Mouse (Mus musculus) forebrain, embryonic 14.5 days (tissue): ENCODE data around the gene Nfia. TPM values are rescaled to one million over a fixed set of nuclear protein-coding genes. Genes with fewer than 3 reads are reported as not detected.

Experiments
- ATAC-seq: fragments of 200-750 bp; cut with Nextera tagmentation; 2 replicates; pipeline ENCODE4 v1.8.0; 2017; ENCODE audit warnings: mild to moderate bottlenecking, moderate library complexity
- DNase-seq: peaks from one replicate; pipeline ENCODE4 v3.0.0-alpha.2; 2015; ENCODE audit warnings: low spot score
- H3K27ac ChIP-seq: fragments of 300-500 bp; sonication (generic); 2 replicates; pipeline ENCODE4 v1.5.1; 2014; ENCODE audit warnings: low read depth, mild to moderate bottlenecking, control low read depth, low read length, moderate library complexity
- H3K27me3 ChIP-seq: fragments of 300-500 bp; sonication (generic); replicated peaks from 2 replicates; pipeline ENCODE4 v1.6.1; 2014; ENCODE audit warnings: low read length, control low read depth, mixed read lengths; ENCODE audit not compliant: control insufficient read depth, insufficient read depth
- H3K36me3 ChIP-seq: fragments of 300-500 bp; sonication (generic); 2 replicates; pipeline ENCODE4 v1.6.1; 2014; ENCODE audit warnings: low read length, control low read depth; ENCODE audit not compliant: control insufficient read depth, insufficient read depth
- H3K4me1 ChIP-seq: fragments of 300-500 bp; sonication (generic); 2 replicates; pipeline ENCODE4 v1.6.1; 2014; ENCODE audit warnings: antibody characterized with exemption, low read length, control low read depth; ENCODE audit not compliant: control insufficient read depth, insufficient read depth
- H3K4me2 ChIP-seq: fragments of 300-500 bp; sonication (generic); 2 replicates; pipeline ENCODE4 v1.6.1; 2014; ENCODE audit warnings: mild to moderate bottlenecking, control low read depth, low read length
- H3K4me3 ChIP-seq: fragments of 300-500 bp; sonication (generic); 2 replicates; pipeline ENCODE4 v1.5.1; 2014; ENCODE audit warnings: low read depth, low read length, control low read depth
- H3K9ac ChIP-seq: fragments of 300-500 bp; sonication (generic); 2 replicates; pipeline ENCODE4 v1.6.1; 2014; ENCODE audit warnings: mild to moderate bottlenecking, low read length, control low read depth, moderate library complexity
- H3K9me3 ChIP-seq: fragments of 300-500 bp; sonication (generic); replicated peaks from 2 replicates; pipeline ENCODE4 v1.6.1; 2016; ENCODE audit warnings: low read length, control low read depth, mixed read lengths; ENCODE audit not compliant: control insufficient read depth
- WGBS: fragments of 180-500 bp; shearing (Covaris S2); extraction: QIAGEN DNeasy Blood & Tissue Kit; methylation state at CpG from one replicate; pipeline ENCODE4 v1.1.7; 2014; 5-methylcytosine and 5-hydroxymethylcytosine counted together
- polyA plus RNA-seq: library from polyadenylated mRNA; unstranded; fragments of >200 nt; fragmentation: Nextera tagmentation; extraction: Ambion mirVana; gene quantifications from 2 replicates; pipeline ENCODE4 v1.2.1, GENCODE M21; 2014

Gene Nfia
- polyA plus RNA-seq, 1 experiment from 2014 or later = 71.5 TPM

- peaks cover 12% of the 10 kb centered on the region; the same call in 1 of the 2 replicates for H3K27me3 ChIP-seq
- no peak overlapping the region; the same call in 1 of the 2 replicates for H3K4me2 ChIP-seq
- no peak overlapping the region for H3K4me3 ChIP-seq
- no peak for DNase-seq
- ATAC-seq = no peak
- WGBS = 37% methylated on average over 4 of the region's 4 CpGs
- no peak overlapping the region for H3K27ac ChIP-seq
- no peaks in the 10 kb centered on the region for H3K9me3 ChIP-seq
- no peak overlapping the region for H3K9ac ChIP-seq
- H3K36me3 ChIP-seq = no peaks in the 10 kb centered on the region
- H3K4me1 ChIP-seq = peaks cover 25% of the 10 kb centered on the region
Observed at GRCm38 (mm10) chr4:97750401-97750800, 22.1 kb upstream of the Nfia start.

- peak overlapping the region; percentile 36 for H3K4me3 ChIP-seq
- H3K27ac ChIP-seq = peak overlapping the region; percentile 79
- no peaks in the 10 kb centered on the region for H3K36me3 ChIP-seq
- H3K9me3 ChIP-seq = no peaks in the 10 kb centered on the region
- DNase-seq (peak; percentile 96), ATAC-seq (peak; percentile 85)
- under 1% methylated on average over 20 of the region's 20 CpGs for WGBS
- peaks cover 25% of the 10 kb centered on the region for H3K4me1 ChIP-seq
- H3K4me2 ChIP-seq = peak overlapping the region; percentile 84
- peaks cover 12% of the 10 kb centered on the region; the same call in 1 of the 2 replicates for H3K27me3 ChIP-seq
- H3K9ac ChIP-seq = peak overlapping the region; percentile 74
Observed at GRCm38 (mm10) chr4:97751030-97751482, 21.5 kb upstream of the Nfia start.

DNA sequence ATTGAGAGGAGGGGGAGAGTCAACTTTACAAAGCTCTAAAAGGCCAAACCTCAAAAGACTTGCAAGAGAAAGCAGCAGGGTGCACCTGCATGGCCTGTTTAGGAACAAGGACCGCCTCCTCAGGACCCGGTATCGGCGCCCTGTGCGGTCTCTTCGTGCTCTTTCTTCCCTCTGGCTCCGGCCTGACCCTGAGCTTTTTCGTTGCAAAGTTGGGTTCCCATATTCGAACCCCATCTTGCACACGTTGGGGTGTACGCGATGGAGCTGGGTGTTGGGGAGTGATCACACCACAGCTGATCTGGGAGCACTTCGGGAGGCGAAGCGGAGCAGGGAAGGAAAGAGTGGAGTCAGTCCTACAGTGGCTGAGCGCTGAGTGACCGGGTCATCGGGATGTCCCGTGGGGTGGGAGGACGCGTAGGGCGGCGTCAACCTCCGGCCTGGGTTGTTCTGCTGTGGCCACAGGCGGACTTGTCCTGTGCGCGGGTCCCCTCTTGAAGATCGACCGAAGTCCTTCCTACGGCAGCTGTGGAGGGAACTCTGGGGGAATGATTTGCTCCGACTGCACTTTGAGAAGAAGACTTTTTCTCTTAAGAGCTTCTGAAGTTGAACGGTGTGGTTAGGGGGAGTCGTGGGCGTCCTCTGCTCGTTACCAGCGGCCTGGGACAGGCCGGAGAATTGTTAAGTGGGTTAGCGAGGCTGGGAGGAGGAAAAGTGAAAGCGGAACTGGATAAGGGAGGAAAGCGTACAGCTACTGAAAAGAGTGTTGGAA lies 20.9 kb upstream of the Nfia start:
- ATAC-seq (peak; percentile 54), DNase-seq (peak; percentile 46)
- no peaks in the 10 kb centered on the region for H3K36me3 ChIP-seq
- H3K27me3 ChIP-seq = peaks cover 12% of the 10 kb centered on the region; the same call in 1 of the 2 replicates
- peak overlapping the region; percentile 36 for H3K4me3 ChIP-seq
- H3K9ac ChIP-seq = peak overlapping the region; percentile 74
- WGBS = 1% methylated on average over 40 of the region's 40 CpGs
- peak overlapping the region; percentile 84 for H3K4me2 ChIP-seq
- no peaks in the 10 kb centered on the region for H3K9me3 ChIP-seq
- peaks cover 25% of the 10 kb centered on the region for H3K4me1 ChIP-seq
- peak overlapping the region; percentile 79 for H3K27ac ChIP-seq

DNA sequence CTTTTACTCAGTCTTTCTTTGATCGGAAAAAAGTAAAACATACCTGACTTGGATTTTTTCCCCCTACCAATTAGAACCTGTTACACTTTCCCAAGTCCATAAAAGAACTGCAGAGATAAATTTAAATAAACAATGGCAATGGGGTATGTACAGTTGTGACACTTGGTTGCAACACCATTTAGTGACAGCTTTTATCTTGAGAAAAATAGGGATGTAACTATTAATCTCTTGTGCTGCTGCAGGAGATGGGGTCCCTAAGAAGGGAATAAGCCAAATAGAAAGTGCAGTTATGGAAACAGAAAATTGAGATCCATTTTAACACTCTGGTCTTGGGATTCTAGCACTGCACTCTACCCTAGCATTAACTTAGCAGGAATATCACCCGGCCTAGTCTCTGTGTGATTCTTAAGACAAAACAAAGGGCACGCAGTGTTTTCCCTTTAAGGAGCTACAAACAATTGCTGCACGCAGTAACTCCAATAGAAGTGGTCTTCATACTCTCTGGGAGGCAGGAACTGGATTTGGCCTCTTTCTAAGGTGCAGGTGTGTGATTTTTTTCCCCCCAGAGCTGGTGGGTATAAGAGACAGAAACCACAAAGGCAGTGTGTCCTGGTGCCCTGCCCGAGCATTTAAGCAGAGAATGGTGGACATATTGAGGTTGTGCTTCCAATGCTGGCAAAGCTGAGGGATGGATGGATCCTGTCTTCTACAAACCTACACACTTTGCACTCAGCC lies 20.1 kb upstream of the Nfia start:
- Histone ChIP-seq H3K4me1 (peaks cover 25% of the 10 kb centered on the region), H3K4me3 (peak overlapping the region; percentile 36; the same call in 1 of the 2 replicates), H3K27ac (no peak overlapping the region), H3K9me3 (no peaks in the 10 kb centered on the region), H3K9ac (peak overlapping the region; percentile 74; the same call in 1 of the 2 replicates), H3K27me3 (peaks cover 12% of the 10 kb centered on the region; the same call in 1 of the 2 replicates), H3K36me3 (no peaks in the 10 kb centered on the region), H3K4me2 (peak overlapping the region; percentile 84)
- no peak for ATAC-seq
- no peak for DNase-seq
- WGBS = 12% methylated on average over 5 of the region's 5 CpGs

- Histone ChIP-seq H3K4me3 (no peak overlapping the region), H3K27ac (no peak overlapping the region), H3K4me2 (no peak overlapping the region), H3K27me3 (peaks cover 12% of the 10 kb centered on the region; the same call in 1 of the 2 replicates), H3K4me1 (peaks cover 30% of the 10 kb centered on the region), H3K9ac (no peak overlapping the region), H3K36me3 (no peaks in the 10 kb centered on the region), H3K9me3 (no peaks in the 10 kb centered on the region)
- DNase-seq (no peak), ATAC-seq (no peak)
- 25% methylated on average over 1 of the region's 1 CpGs for WGBS
Observed at GRCm38 (mm10) chr4:97753521-97753920, 19.0 kb upstream of the Nfia start.

DNA sequence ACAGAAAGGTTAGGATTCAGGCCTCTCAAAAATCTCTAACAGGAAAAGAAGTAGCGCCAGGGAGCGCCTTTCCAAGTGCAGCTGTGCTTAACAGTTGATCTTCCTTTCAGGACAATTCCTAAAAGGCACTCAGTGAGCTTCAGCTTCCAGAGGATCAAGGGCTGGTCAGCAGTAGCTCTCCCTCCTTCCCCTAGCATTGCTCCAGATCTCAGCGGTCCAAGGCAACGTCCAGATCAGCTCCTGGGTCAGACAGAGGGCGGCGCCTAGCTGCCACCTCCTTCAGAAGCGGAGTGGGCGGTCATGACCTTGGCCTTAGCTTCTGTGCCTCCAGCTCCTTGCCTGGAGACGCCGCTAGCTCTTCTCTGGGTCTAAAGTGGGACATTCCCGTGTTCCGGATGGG lies 18.3 kb upstream of the Nfia start:
- Histone ChIP-seq H3K36me3 (no peaks in the 10 kb centered on the region), H3K4me3 (no peak overlapping the region), H3K27ac (no peak overlapping the region), H3K4me1 (peaks cover 37% of the 10 kb centered on the region), H3K9me3 (no peaks in the 10 kb centered on the region), H3K9ac (peak overlapping the region; percentile 21; the same call in 1 of the 2 replicates), H3K4me2 (no peak overlapping the region), H3K27me3 (peaks cover 12% of the 10 kb centered on the region; the same call in 1 of the 2 replicates)
- ATAC-seq (no peak), DNase-seq (no peak)
- 35% methylated on average over 12 of the region's 12 CpGs for WGBS

DNA sequence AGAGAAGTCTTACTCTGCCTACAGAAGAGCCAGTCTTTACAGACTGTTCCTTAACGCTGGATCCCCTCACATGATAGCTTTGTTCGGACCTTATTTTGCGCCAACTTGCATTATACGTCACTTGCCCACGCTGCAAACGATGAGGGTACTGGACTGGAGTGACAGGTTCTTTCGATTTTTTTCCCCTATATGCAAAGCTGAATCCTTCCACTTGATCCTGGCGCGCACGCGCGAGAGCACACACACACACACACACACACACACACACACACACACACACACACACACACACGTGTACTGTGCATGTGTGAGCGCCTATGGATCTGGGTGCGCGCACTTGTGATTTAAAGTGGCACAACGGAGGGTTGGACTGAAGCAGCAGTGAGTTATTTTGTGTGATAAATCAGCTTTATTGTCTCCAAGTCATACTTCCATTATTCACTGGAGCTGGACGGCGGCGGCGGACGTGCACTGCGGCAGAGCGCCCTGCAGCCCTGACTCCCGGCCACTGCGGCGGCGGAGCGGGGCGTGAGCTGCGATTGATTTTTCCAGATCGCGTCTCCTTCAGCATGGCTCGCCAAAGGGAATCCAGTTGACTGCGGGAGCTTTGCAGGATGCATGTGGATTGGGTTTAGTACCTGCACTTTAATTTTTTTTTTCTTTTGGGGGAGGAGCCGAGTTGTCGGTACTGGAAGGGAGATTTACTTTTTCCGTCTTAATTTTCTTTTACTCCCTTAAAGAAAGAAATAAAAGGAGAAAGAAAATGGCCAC lies 15.1 kb upstream of the Nfia start:
- DNase-seq = peak; percentile 80
- Histone ChIP-seq H3K4me1 (peaks cover 26% of the 10 kb centered on the region), H3K27ac (peak overlapping the region; percentile 84), H3K9me3 (no peaks in the 10 kb centered on the region), H3K36me3 (no peaks in the 10 kb centered on the region), H3K4me2 (peak overlapping the region; percentile 79), H3K27me3 (peaks cover 12% of the 10 kb centered on the region; the same call in 1 of the 2 replicates), H3K4me3 (peak overlapping the region; percentile 48), H3K9ac (peak overlapping the region; percentile 72)
- under 1% methylated on average over 38 of the region's 38 CpGs for WGBS
- peak; percentile 78 for ATAC-seq

GRCm38 (mm10) chr4:97757978-97758461 lies 14.5 kb upstream of the Nfia start:
- H3K27me3 ChIP-seq = peaks cover 12% of the 10 kb centered on the region; the same call in 1 of the 2 replicates
- H3K27ac ChIP-seq = peak overlapping the region; percentile 84
- peak; percentile 83 for ATAC-seq
- DNase-seq = peak; percentile 84
- peaks cover 20% of the 10 kb centered on the region for H3K4me1 ChIP-seq
- no peaks in the 10 kb centered on the region for H3K9me3 ChIP-seq
- H3K4me3 ChIP-seq = peak overlapping the region; percentile 48
- peak overlapping the region; percentile 79 for H3K4me2 ChIP-seq
- H3K9ac ChIP-seq = peak overlapping the region; percentile 72
- WGBS = 1% methylated on average over 14 of the region's 14 CpGs
- no peaks in the 10 kb centered on the region for H3K36me3 ChIP-seq
